Mouse (Mus musculus) 416B (cell line): ENCODE measurements around the gene Hdac9.

Experiments used
- DNase-seq: peaks from one replicate; pipeline ENCODE4 v3.0.0; 2011; ENCODE audit warnings: low read depth

Hdac9 gene

DNA sequence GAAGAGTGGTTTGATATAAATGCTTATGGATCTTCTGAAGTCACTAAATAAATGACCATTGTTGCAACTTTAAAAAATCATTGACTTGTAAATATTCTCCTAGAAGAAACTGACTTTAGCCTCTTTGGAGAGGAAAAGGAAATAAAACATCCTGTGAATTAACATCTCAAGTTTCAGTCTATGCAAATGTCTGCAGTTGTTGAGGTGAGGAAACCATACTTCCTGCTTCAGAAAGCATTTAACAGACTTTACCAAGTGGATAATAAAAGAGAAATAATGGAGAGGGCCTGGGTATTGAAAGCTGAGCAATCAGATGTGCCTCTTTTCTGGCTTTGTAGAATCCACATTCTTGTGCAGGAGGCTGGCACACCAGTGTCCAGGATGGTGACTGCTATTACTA is 110.4 kb downstream of the Hdac9 start:
- DNase-seq = peak; percentile 80

- peak; percentile 68 for DNase-seq
Observed at GRCm38 (mm10) chr12:34803721-34804120, 113.2 kb downstream of the Hdac9 start.

DNA sequence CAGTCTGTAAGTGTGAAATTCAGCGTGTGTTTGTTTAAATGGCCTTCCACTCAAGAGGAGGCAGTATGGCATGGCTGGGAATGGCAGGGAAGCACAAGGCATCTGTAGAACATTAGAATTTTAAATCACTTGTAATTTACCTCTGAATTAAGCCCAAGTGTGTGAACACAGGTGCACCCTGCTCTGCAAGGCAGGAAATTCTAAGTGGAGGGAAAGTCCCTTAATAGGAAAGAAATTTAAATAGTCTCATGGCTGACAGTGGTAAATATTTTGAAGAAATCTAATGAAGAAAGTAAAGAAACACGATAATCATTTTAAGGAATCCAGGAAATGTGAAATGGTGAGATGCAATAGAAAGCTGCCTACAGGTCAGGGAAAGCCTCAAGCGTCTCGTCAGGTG is 114.6 kb downstream of the Hdac9 start:
- no peak for DNase-seq

- peak; percentile 28 for DNase-seq
Observed at GRCm38 (mm10) chr12:34801752-34802151, 115.1 kb downstream of the Hdac9 start.

- no peak for DNase-seq
Observed at GRCm38 (mm10) chr12:34797389-34797788, 119.5 kb downstream of the Hdac9 start.

DNA sequence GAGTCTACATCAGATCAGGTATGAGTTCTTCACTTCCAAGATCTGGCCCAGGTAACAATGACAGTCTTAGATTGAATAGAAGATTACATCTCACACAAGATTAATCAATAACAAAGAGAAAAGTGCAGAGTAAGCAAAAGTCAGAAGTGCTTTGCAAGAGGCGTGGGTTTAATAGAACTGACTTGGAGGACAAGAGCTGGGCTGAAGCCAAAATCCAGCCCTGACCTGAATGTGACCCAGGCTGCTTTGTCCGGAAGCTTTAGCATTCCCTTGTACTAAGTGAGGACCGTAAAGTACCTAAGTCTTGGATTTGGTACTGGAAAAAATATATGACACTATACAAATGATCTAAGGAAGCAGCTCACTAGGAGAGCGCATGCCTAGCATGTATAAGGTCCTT is 121.4 kb downstream of the Hdac9 start:
- no peak for DNase-seq

DNA sequence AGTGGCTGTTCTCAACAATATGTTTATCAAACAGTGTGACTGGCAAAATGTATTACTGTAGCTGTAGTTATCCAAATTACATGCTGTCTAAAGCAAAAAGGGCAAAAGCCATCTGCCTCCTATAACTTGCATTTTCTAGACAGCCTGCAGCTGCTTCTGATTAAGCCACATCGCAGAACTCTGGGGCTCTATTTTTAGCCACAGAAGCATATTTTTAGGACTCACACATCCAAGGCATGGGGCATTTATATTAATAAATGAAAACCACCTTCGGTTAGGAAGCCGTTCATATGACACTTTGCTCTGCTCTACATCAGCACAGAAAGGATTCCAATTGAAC is 124.8 kb downstream of the Hdac9 start:
- no peak for DNase-seq

- no peak for DNase-seq
Observed at GRCm38 (mm10) chr12:34791213-34792112, 125.4 kb downstream of the Hdac9 start.

DNA sequence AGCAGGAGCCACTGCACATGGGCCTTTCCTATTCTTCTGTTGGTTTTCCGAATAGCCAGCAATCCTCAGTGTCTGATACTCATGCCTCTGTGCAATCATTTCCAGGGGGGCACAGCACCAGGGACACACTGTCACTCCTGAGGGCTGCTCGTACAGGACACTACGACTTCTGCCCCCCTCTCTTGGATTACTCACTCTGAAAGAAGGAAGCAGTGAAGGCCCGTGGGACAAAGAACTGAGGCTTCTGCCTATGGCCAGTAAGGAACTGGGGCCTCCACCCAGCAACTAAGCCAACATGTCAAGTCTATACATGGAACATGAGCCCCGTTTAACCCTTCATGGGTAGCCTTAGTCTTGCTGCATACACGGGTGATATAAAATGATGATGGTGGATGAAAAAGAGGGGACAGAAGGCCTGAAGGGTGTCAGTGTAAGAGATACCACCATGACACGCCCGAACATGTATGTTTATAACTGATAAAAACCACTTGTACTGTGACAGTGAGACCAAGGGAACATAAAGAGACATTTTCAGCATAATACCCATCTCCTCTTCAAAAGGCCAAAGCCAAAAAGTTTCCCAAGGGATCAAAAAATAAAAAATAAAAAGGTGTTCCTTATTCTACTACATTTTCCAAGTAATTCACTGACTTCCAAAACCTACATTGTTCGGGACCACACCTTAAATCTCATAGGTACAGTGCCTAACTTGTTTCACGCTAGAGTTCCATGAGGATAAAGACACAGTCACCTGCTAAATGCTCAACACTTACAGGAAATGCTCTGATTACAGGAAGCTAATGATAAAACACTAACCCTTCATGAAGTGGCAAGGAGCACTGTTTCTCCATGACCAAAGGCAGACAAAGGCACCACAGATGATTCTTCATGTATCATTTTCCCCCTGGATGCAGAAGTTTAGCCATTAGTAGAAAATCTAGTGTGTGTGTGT is 127.6 kb downstream of the Hdac9 start:
- no peak for DNase-seq

DNA sequence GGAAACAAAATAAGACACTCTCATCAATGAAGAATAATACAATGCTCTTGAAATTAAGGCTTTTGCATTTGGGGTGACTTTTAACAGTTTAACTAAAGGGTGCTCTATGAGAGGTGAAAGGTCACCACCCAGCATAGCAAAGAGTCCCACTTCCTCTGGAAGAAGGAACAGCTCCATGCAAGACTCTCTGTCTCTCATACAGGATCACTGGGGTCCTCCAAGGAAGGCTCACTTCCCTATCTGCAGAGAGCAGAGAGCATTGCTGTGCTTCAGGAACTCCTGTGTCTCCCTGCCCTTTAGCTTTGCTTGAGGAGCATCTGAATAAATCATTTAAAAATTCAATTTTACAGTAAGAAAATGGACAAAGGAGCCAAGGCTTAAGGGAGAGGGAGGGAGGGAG is 129.5 kb downstream of the Hdac9 start:
- no peak for DNase-seq

DNA sequence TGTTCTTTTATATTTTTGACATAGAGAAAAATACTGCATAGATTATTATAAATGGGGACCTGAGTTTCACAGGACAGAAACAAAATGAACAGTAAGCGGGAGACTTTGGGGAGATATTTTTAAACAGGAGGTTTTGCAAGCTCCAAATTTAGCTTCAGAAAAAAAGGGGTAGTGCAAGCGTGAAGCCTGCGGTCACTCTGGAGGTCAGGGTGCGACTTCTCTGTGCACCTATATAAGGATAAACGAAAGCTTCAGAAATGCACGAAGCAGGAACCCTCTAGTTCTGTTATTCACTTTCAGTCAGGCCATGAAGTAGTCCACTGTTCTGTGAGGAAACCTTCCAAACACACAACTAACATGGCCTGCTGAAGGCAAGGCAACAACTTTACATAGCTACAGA is 133.3 kb downstream of the Hdac9 start:
- no peak for DNase-seq

DNA sequence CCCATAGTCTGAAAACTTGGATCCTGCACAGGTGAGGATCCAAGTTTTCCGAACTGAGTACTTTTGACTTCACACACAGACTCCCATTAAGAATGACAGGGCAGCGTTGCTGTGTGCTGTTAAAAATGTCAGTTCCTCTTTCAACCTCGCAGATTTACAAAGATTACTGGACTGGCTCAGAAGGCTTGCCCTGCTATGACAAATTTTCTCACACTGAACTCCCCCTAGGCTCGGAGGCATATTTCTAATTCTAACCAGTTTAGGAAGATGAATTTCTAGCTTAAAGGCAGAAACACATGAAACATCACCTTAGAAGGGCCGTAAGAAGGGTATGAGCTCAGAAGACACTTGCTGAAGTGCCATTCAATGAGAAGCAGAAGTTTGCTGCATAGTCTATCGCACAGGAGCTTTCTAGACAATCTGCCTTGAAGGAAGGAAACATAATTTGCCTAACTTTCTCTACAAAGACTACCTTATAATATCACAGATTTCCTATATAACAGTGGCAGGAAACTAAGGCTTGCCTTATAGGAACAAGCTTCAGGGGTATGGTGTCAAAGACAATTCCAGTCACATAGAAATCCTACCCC is 137.4 kb downstream of the Hdac9 start:
- peak; percentile 22 for DNase-seq

DNA sequence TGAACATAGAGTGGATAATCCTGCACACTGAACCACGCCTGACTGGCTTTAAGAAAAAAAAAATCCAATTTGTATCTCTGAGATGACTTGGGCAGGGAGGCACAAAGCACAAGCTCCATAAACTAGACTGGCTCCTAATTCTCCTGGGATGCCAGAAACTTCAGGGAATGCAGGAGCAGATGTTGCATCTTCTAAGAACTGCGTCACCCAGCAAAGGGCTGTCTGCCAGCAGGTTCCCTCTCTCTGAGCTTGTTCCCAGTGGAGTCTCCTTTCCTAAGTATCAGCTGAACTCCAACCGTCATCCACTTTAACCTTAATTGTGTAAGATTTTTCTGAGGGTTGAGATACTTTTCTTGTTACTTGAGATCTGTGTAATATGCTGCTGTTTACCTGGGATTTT is 140.7 kb downstream of the Hdac9 start:
- DNase-seq = no peak

GRCm38 (mm10) chr12:34774071-34774470 is 142.8 kb downstream of the Hdac9 start:
- no peak for DNase-seq

GRCm38 (mm10) chr12:34767226-34767775 is 149.6 kb downstream of the Hdac9 start:
- no peak for DNase-seq

DNA sequence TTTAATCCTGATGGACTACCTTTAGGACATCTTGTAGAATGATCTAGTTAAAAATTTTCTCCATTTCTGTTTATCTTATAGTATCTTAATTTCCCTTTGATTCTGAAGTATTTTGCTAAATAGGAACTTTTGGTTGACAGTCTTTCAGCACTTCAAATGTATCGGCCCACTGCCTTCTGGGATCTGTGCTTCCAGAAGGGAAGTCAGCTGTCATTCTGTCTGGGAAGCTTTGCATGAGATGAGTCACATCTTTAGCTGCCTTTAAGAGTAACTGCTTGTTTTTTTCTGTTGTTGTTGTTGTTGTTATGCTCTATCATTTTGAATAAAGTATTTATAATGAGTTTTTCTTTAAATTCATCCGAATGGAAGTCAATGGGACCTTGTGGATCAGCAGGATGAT is 169.6 kb downstream of the Hdac9 start:
- no peak for DNase-seq

- DNase-seq = no peak
Observed at GRCm38 (mm10) chr12:34725204-34725603, 191.7 kb downstream of the Hdac9 start.

DNA sequence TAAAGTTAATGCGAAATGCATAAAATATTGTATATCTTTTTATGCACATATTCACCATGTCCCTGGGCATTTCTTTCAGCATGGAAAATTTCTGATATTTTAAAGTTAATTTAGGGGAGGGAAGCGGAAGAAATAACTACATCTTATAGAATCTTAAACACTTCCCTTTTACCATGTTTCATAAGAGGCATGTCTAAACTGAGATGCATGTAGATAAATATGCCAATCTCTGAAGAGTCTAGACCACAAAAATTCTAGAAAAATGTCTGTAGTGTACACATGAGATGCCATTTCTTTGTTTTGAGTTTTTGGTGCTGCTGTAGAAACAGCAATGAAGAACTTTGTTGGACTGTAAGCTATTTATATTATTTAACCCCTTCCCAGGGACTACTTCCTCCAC is 192.6 kb downstream of the Hdac9 start:
- DNase-seq = peak; percentile 51

- DNase-seq = peak; percentile 75
Observed at GRCm38 (mm10) chr12:34722831-34723490, 193.9 kb downstream of the Hdac9 start.

DNA sequence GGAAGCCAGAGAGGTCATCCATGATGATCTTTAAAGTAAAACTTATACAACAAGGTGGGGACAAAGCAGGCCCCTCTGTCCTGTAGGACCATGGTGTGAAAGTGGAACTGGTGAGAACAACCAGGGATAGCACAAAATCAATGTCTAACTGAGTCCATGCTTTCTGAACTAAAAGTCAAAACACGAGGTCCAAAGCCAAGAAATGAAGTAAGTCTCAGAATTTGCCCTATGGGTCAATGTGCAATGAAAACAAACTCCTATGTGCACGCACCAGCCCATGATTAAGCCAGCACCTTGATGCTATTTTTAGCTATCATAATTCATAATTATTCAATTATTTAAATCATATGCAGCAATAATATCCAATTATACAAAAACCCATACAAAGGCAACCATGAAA is 196.0 kb downstream of the Hdac9 start:
- DNase-seq = no peak

DNA sequence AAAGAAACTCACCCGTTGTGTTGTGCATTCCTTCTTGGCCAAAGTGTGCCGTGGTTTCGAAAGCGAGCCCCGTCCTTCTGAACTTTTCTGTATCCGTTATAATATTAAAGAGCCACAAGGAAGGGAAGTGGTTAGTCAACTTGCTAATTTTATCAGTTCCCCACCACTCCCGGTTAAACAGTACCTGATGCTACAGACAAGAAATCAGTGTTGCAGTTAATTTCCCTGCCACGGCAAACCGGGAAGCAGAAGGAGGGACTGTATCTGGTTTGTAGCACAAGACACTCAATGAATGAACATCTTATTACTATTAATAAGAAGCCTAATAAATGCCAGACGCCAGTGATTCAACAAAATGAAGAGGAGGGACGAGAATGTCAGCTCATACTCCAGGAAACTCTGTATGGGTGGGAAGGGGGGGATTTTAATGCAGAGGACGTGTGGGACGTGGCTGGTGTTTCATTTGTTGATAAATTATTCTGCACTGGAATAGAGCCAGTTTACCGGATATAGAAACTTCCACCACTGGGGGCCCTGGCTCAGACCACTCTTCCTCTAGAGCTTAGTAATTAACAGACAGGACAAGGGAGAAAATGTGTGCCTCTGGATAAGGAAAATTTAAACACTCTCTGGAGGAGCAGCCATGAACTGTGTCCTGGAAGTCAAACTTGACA is 202.5 kb downstream of the Hdac9 start:
- peak; percentile 90 for DNase-seq
